Mouse (Mus musculus): ENCODE results near the gene Snap25. TPM values are rescaled to one million over a fixed set of nuclear protein-coding genes. Genes with fewer than 3 reads are reported as not detected.

The Snap25 gene
- total RNA-seq, 1 experiment: 0.13 TPM

GRCm38 (mm10) chr2:136802076-136802475 is 88.8 kb downstream of the Snap25 start:
- Histone ChIP-seq H3K4me1 (ENCODE audit: control insufficient read depth in 2 of 2, insufficient read depth in 2 of 2, low read length in 2 of 2, poor library complexity in 1 of 2) (no peaks in the 10 kb centered on the region), H3K9me3 (ENCODE audit: control insufficient read depth, insufficient read depth, low read depth, low read length) (no peaks in the 10 kb centered on the region), H3K27ac (ENCODE audit: insufficient read depth, low read depth, low read length, poor library complexity, severe bottlenecking) (no peak overlapping the region), H3K9ac (ENCODE audit: insufficient read depth, low read depth, low read length, poor library complexity, severe bottlenecking) (no peak overlapping the region), H3K36me3 (ENCODE audit: control insufficient read depth, insufficient read depth, low read length, poor library complexity, severe bottlenecking) (no peaks in the 10 kb centered on the region), H3K4me3 (ENCODE audit: insufficient read depth in 1 of 2, low read depth in 1 of 2, low read length in 2 of 2, poor library complexity in 1 of 2, severe bottlenecking in 1 of 2) (no peak overlapping the region)
- TF ChIP-seq ZC3H11A (IDR thresholded peaks at IDR 0.05; ENCODE audit: borderline replicate concordance, low read depth, low read length) (no peak), HCFC1 (IDR thresholded peaks at IDR 0.05; ENCODE audit: borderline replicate concordance, insufficient read depth, low read length) (no peak), ZNF384 (IDR thresholded peaks at IDR 0.05; ENCODE audit: low read depth, low read length) (no peak), CHD2 (IDR thresholded peaks at IDR 0.05; ENCODE audit: low read depth, low read length) (no peak), MAFK (IDR thresholded peaks at IDR 0.05; ENCODE audit: insufficient read depth, low read depth, low read length) (no peak)
- in situ Hi-C loops (cut with MboI; ENCODE audit: low sequenced_read_pairs in 2 of 2, unreplicated experiment in 2 of 2): no loop called here
- no peak for DNase-seq (ENCODE audit: low read depth, low spot score)

- Histone ChIP-seq H3K27ac (ENCODE audit: insufficient read depth, low read depth, low read length, poor library complexity, severe bottlenecking) (no peak overlapping the region), H3K9me3 (ENCODE audit: control insufficient read depth, insufficient read depth, low read depth, low read length) (no peaks in the 10 kb centered on the region), H3K9ac (ENCODE audit: insufficient read depth, low read depth, low read length, poor library complexity, severe bottlenecking) (no peak overlapping the region), H3K4me1 (ENCODE audit: control insufficient read depth in 2 of 2, insufficient read depth in 2 of 2, low read length in 2 of 2, poor library complexity in 1 of 2) (no peaks in the 10 kb centered on the region), H3K4me3 (ENCODE audit: insufficient read depth in 1 of 2, low read depth in 1 of 2, low read length in 2 of 2, poor library complexity in 1 of 2, severe bottlenecking in 1 of 2) (no peak overlapping the region), H3K36me3 (ENCODE audit: control insufficient read depth, insufficient read depth, low read length, poor library complexity, severe bottlenecking) (no peaks in the 10 kb centered on the region)
- no peak for DNase-seq (ENCODE audit: low read depth, low spot score)
- in situ Hi-C loops (cut with MboI; ENCODE audit: low sequenced_read_pairs in 2 of 2, unreplicated experiment in 2 of 2): no loop called here
- TF ChIP-seq MAFK (IDR thresholded peaks at IDR 0.05; ENCODE audit: insufficient read depth, low read depth, low read length) (no peak), HCFC1 (IDR thresholded peaks at IDR 0.05; ENCODE audit: borderline replicate concordance, insufficient read depth, low read length) (no peak), ZC3H11A (IDR thresholded peaks at IDR 0.05; ENCODE audit: borderline replicate concordance, low read depth, low read length) (no peak), ZNF384 (IDR thresholded peaks at IDR 0.05; ENCODE audit: low read depth, low read length) (no peak), CHD2 (IDR thresholded peaks at IDR 0.05; ENCODE audit: low read depth, low read length) (no peak)
These were observed 89.9 kb downstream of the Snap25 start for GRCm38 (mm10) chr2:136803142-136803541.

- Histone ChIP-seq H3K4me1 (ENCODE audit: control insufficient read depth in 2 of 2, insufficient read depth in 2 of 2, low read length in 2 of 2, poor library complexity in 1 of 2) (no peaks in the 10 kb centered on the region), H3K9me3 (ENCODE audit: control insufficient read depth, insufficient read depth, low read depth, low read length) (no peaks in the 10 kb centered on the region), H3K27ac (ENCODE audit: insufficient read depth, low read depth, low read length, poor library complexity, severe bottlenecking) (no peak overlapping the region), H3K9ac (ENCODE audit: insufficient read depth, low read depth, low read length, poor library complexity, severe bottlenecking) (no peak overlapping the region), H3K4me3 (ENCODE audit: insufficient read depth in 1 of 2, low read depth in 1 of 2, low read length in 2 of 2, poor library complexity in 1 of 2, severe bottlenecking in 1 of 2) (no peak overlapping the region), H3K36me3 (ENCODE audit: control insufficient read depth, insufficient read depth, low read length, poor library complexity, severe bottlenecking) (no peaks in the 10 kb centered on the region)
- in situ Hi-C loops (cut with MboI; ENCODE audit: low sequenced_read_pairs in 2 of 2, unreplicated experiment in 2 of 2): no loop called here
- no peak for DNase-seq (ENCODE audit: low read depth, low spot score)
- no peak for TF ChIP-seq ZC3H11A (IDR thresholded peaks at IDR 0.05; ENCODE audit: borderline replicate concordance, low read depth, low read length)
These were observed 94.9 kb downstream of the Snap25 start for GRCm38 (mm10) chr2:136807992-136808726.

DNA sequence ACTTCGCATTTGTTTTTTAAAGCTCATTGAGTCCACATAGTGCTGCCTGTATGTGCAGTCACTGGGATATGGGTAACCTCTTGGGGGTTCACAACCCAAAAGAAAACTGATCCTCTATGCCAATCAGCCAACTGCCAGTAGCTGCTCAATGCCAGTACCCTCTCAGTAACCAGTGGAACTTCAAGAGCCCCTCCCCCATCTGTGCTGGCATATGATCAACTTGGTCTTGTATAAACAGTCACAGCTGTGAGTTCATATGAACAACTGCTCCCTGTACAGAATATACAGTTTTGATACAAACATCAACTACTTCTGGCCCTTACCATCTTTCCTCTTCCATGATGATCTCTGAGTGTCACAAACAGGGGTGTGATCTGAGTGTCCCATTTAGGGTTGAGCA is 98.1 kb downstream of the Snap25 start:
- Histone ChIP-seq H3K4me3 (ENCODE audit: insufficient read depth in 1 of 2, low read depth in 1 of 2, low read length in 2 of 2, poor library complexity in 1 of 2, severe bottlenecking in 1 of 2) (no peak overlapping the region), H3K4me1 (ENCODE audit: control insufficient read depth in 2 of 2, insufficient read depth in 2 of 2, low read length in 2 of 2, poor library complexity in 1 of 2) (no peaks in the 10 kb centered on the region), H3K36me3 (ENCODE audit: control insufficient read depth, insufficient read depth, low read length, poor library complexity, severe bottlenecking) (no peaks in the 10 kb centered on the region), H3K9me3 (ENCODE audit: control insufficient read depth, insufficient read depth, low read depth, low read length) (no peaks in the 10 kb centered on the region), H3K9ac (ENCODE audit: insufficient read depth, low read depth, low read length, poor library complexity, severe bottlenecking) (no peak overlapping the region), H3K27ac (ENCODE audit: insufficient read depth, low read depth, low read length, poor library complexity, severe bottlenecking) (no peak overlapping the region)
- DNase-seq (ENCODE audit: low read depth, low spot score): no peak
- TF ChIP-seq ZNF384 (IDR thresholded peaks at IDR 0.05; ENCODE audit: low read depth, low read length) (no peak), HCFC1 (IDR thresholded peaks at IDR 0.05; ENCODE audit: borderline replicate concordance, insufficient read depth, low read length) (no peak), CHD2 (IDR thresholded peaks at IDR 0.05; ENCODE audit: low read depth, low read length) (no peak)
- in situ Hi-C loops (cut with MboI; ENCODE audit: low sequenced_read_pairs in 2 of 2, unreplicated experiment in 2 of 2): no loop called here
